Mouse (Mus musculus): Measurements from ENCODE around the gene Fmo2.
A peak's percentile ranks its signal among the peaks of the same experiment; 100 is the strongest.

The Fmo2 gene

GRCm38 (mm10) chr1:162916661-162917060 lies 18.1 kb upstream of the Fmo2 start:
- TF ChIP-seq GATA4 (IDR thresholded peaks at IDR 0.05; ENCODE audit: insufficient replicate concordance, low read length): no peak

- TF ChIP-seq GATA4 (IDR thresholded peaks at IDR 0.05; ENCODE audit: insufficient replicate concordance, low read length): no peak
Observed at GRCm38 (mm10) chr1:162914932-162915556, 16.5 kb upstream of the Fmo2 start.

GRCm38 (mm10) chr1:162912085-162912484 lies 13.6 kb upstream of the Fmo2 start:
- TF ChIP-seq GATA4 (IDR thresholded peaks at IDR 0.05; ENCODE audit: insufficient replicate concordance, low read length): no peak

GRCm38 (mm10) chr1:162901879-162902278 lies 3.4 kb upstream of the Fmo2 start:
- no peak for TF ChIP-seq GATA4 (IDR thresholded peaks at IDR 0.05; ENCODE audit: insufficient replicate concordance, low read length)

GRCm38 (mm10) chr1:162895900-162896299 lies 2.6 kb downstream of the Fmo2 start:
- TF ChIP-seq GATA4 (IDR thresholded peaks at IDR 0.05; ENCODE audit: insufficient replicate concordance, low read length): no peak

- TF ChIP-seq GATA4 (IDR thresholded peaks at IDR 0.05; ENCODE audit: insufficient replicate concordance, low read length): no peak
Observed at GRCm38 (mm10) chr1:162893014-162893413, 5.5 kb downstream of the Fmo2 start.

GRCm38 (mm10) chr1:162891980-162892451 lies 6.5 kb downstream of the Fmo2 start:
- peak; percentile 65; the same call in 1 of the 2 replicates for TF ChIP-seq GATA4 (IDR thresholded peaks at IDR 0.05; ENCODE audit: insufficient replicate concordance, low read length)

GRCm38 (mm10) chr1:162888646-162889045 lies 9.9 kb downstream of the Fmo2 start:
- TF ChIP-seq GATA4 (IDR thresholded peaks at IDR 0.05; ENCODE audit: insufficient replicate concordance, low read length): no peak

- no peak for TF ChIP-seq GATA4 (IDR thresholded peaks at IDR 0.05; ENCODE audit: insufficient replicate concordance, low read length)
Observed at GRCm38 (mm10) chr1:162887644-162888043, 10.9 kb downstream of the Fmo2 start.

- no peak for TF ChIP-seq GATA4 (IDR thresholded peaks at IDR 0.05; ENCODE audit: insufficient replicate concordance, low read length)
Observed at GRCm38 (mm10) chr1:162886138-162886816, 12.2 kb downstream of the Fmo2 start.

- no peak for TF ChIP-seq GATA4 (IDR thresholded peaks at IDR 0.05; ENCODE audit: insufficient replicate concordance, low read length)
Observed at GRCm38 (mm10) chr1:162882681-162883080, 15.8 kb downstream of the Fmo2 start.

- TF ChIP-seq GATA4 (IDR thresholded peaks at IDR 0.05; ENCODE audit: insufficient replicate concordance, low read length): no peak
Observed at GRCm38 (mm10) chr1:162879595-162880369, 18.7 kb downstream of the Fmo2 start.

GRCm38 (mm10) chr1:162875091-162875490 lies 23.4 kb downstream of the Fmo2 start:
- TF ChIP-seq GATA4 (IDR thresholded peaks at IDR 0.05; ENCODE audit: insufficient replicate concordance, low read length): peak; percentile 15; the same call in 1 of the 2 replicates

- TF ChIP-seq GATA4 (IDR thresholded peaks at IDR 0.05; ENCODE audit: insufficient replicate concordance, low read length): no peak
Observed at GRCm38 (mm10) chr1:162871701-162872311, 26.7 kb downstream of the Fmo2 start.

- TF ChIP-seq GATA4 (IDR thresholded peaks at IDR 0.05; ENCODE audit: insufficient replicate concordance, low read length): 0 out of 2 replicates have a peak, but pooled peaks have one; percentile 5
Observed at GRCm38 (mm10) chr1:162870978-162871377, 27.5 kb downstream of the Fmo2 start.

Data from liver, adult (tissue).